Mouse (Mus musculus) left cerebral cortex, postnatal 4 days (tissue): ENCODE measurements around the gene Rsph9. TPM values are rescaled to one million over a fixed set of nuclear protein-coding genes. Genes with fewer than 3 reads are reported as not detected.

ENCODE experiments used
- DNase-seq: peaks from one replicate; pipeline ENCODE4 v3.0.0-alpha.2; 2022
- intact Hi-C: fragments of 180-260 bp; cut with DNase I; formaldehyde crosslinking; loops from one replicate; pipeline ENCODE4 v1.15.1; 2025
- total RNA-seq, 2 experiments: library from RNA; stranded (reverse); gene quantifications; 2 replicates each; pipeline ENCODE4 v1.2.3; 2021

Gene Rsph9
- total RNA-seq, 2 experiments from 2014 or later = 40.0 to 43.8 TPM

DNA sequence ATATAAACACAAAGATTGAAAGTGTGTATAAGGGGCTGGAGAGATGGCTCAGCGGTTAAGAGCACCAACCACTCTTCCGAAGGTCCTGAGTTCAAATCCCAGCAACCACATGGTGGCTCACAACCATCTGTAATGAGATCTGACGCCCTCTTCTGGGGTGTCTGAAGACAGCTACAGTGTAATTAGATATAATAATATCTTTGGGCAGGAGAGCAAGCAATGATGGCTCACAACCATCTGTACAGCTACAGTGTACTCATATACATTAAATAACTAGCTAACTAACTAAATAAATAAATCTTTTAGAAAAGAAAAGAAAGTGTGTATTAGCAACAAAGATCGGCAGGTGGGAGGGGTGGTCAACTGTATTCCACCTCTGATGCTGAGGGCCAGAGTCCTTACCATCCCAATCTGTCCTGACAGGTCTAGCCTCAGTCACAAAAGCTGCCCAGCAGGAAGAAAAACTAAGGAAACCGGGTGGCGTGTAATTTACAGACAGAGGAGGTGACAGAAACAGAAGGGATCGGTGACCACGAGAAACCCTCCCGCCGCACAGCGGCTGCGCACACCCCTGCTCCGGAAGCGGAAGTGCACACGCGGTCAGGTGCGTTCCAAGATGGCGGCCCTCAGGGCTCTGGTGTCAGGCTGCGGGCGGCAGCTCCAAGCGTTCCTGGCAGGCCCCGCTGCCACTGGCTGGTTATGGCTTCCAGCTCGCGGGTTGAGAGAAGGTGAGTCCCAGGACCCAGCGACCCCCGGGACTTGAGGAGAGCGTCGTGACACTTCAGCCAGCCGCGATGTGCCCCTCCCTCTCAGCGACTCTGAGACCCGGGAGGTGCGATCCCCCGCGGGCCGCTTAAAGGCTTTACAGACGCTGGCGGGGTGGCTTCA is 33.4 kb downstream of the Rsph9 start, which contains the start of gene Mrps18a:
TSS of gene Mrps18a (plus strand) at position 585 of the 888 bp plus-strand sequence.
- DNase-seq = peak; percentile 87
- intact Hi-C loops = no loop called here

DNA sequence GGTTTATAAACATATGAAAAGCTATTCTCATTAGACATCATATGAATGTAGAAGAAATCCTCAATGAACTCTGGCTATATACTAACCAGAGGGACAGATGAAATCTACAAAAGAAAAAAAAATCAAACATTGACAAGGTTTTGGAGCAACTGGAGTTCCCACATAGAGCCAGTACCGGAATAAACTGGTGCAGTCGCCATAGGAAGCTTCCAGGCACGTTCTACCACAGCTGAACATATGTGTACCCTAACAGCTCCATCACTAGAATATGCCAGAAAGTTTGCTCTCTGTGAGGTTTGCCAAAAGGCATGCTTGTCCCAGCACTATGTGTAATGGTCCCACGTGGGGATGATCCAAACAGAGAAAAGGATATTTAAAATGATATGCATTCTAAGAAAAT is 35.7 kb downstream of the Rsph9 start:
- intact Hi-C loops = no loop called here
- DNase-seq = no peak

DNA sequence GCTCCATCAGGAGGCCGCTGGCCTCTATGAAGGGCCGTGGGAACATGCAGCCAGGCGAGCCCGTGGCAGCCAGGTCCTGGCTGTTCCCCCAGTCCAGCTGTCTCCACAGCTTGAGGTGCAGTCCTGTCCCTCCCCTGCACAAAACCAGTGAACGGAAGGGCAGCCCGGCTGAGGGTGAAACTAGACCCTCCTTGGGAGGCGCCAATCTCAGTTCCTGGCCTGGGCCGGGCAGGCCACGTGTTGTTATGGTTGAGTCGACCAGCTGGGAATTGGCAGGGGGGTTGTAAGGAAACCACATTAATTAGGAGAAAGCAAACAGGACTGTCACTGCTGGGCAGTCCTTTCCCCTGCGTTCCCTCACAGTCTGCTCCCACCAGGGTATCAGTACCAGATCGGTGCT is 39.5 kb downstream of the Rsph9 start:
- intact Hi-C loops = no loop called here
- peak; percentile 79 for DNase-seq

DNA sequence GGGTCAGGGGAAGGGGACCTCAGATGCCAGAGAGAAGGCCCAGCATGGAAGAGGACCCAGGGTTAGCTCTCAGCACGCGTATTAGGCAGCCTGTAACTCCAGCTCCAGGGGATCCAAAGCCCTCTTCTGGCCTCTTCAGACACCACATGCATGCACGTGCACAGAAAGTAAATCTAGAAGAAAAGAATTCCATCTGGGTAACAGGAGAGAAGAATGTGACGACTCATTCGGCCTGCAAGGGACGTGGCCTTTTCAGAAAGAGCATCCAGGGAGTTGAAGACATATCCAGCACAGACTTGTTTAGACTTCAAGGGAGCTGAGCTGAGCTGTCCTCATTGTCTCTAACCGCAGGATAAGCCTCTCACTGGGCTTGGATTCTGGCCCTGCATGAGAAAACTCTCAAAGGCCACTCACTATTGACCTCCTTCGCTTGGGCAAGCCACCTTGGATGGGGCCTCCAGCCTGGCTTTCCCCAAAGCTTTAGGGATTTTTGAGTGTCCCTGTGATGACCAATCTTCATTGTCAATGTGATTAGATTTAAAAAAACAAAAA is 41.3 kb downstream of the Rsph9 start:
- DNase-seq = no peak
- intact Hi-C loops = no loop called here

DNA sequence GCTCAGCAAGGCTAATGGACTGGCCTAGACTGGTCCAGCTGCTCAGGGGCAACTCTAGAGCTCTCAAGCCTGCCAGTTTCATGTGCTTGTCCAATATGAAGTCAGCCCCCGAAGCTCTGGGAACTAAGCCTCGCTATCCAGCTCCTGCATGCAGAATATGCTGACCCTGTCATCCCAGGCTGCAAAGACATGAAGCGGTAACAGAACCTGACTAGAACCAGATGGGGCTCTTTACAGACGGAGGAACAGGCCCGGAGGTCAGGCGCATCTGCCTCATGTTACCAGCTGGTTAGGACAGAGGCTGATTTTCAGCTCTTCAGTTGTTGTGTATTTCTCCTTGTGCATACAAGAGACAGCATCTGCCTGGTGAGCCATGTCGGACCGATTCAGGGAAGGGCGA is 42.1 kb downstream of the Rsph9 start:
- DNase-seq = no peak
- intact Hi-C loops = no loop called here

DNA sequence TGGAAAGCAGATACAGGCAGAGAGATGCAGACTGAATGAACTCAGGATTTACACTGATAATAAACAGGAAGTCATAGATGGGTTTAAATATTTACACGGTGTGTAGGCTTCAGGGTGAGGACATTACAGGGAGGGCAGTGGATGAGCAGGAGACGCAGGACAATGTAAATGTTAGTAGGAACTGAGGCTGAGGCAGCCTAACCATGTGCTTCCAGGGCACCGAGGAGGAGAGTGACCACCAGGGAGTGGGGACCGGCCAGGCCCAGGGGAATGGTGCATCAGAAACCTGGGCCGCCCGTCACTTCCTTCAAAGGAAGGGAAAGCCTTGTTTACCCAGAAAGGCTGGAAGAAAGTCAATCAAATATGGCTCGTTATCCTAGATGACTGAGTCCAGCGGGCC is 45.5 kb downstream of the Rsph9 start:
- intact Hi-C loops = no loop called here
- DNase-seq = no peak

DNA sequence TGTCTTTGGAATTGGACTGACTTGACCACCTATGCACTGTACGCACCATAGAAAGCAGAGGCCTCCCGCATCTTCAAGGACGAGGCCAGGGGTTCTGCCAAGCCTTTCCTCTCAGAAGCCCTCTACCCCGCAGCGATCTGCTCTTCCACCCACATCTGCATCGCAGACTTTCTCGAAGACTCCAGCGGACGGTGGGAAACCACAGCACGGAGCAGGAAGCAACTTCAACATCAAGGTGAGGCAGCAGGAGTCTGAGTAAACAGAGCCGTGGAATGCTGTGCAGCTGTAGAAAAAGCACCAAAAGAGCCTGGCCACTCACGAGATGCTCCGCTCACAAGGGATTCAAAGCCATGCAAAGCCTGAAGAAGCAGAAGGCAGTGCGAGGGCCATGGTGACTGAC is 52.1 kb downstream of the Rsph9 start:
- no peak for DNase-seq
- intact Hi-C loops = no loop called here

DNA sequence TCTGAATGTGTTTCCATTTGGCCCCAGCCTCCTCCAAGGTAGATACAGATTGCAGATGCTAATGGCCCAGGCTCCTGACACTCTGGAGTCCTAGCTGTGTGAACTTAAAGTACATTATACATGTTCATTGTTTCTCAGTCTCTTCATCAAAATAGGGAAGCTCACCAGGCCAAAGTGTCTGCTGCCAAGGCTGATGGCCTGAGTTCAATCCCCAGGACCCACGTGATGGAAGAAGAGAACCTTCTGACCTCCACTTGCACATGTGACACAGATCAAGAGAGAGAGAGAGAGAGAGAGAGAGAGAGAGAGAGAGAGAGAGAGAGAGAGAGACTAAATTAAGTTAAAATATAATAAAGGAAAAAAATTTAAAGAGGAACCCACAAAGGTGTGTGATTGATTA is 52.7 kb downstream of the Rsph9 start:
- DNase-seq = no peak
- intact Hi-C loops = no loop called here

DNA sequence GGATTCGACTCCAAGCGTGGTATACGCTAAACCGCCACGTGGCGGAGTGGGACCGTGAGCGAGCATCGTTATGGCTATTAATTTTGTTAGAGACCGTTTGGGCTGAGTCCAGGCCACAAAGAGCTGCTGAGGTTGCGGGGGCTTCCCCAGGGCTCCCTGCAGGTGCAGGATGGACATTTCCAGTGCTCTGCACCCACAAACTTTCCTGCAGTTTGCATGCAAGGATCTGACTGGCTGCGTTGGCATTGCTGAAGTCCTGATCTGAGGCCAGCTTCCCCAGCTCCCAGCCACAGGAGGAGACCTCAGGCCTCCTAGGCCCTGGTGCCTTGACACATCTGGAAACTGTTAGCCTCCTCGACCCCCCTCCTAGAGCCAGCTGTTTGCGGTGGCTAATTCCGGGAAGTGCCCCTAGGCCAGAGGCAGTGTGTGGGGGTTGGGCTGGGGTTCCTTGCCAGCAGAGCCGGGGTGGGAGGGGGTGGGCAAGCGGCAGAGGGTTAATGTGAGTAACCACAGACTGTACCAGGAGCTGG is 57.6 kb downstream of the Rsph9 start:
- peak; percentile 19 for DNase-seq
- intact Hi-C loops = no loop called here

DNA sequence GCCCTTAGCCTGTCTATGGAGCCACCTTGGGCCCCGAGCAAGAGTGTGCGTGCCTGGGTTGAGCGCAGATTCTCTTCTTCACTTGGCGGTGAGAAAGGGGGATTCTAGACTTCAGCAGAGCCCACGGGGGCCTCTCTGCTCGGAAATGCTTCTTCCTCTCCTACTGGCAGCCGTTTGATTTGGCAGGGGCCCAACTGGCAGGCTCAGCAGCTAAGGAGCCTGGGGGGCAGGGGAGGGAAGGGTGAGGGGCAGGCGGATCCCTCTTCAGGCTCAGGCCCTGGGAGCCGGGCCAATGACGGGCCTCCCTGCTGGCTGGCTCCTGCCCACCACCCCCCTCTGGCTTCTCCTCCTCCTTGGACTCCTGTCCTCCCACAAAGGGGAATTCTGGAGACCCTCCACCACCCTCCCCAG is 59.9 kb downstream of the Rsph9 start:
- peak; percentile 99 for DNase-seq
- intact Hi-C loops = no loop called here

DNA sequence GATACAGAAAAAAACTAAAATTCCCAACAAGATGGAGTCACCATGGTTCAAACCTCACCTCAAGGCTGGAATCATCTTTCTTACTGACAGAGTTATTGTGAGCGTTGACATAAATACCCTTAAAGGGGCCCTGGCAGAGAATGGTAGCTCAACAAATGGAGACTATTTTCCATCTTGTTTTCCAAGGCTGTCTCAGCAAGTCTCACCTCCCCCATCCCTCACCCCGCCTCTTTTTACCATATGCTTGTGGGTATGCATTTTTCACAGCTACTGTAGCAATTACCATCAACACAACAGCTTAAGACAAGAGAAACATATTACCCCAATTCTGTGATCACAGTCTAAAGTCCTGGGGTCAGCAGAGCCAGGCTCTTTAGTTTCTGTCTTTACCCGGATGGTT is 60.6 kb downstream of the Rsph9 start:
- intact Hi-C loops = no loop called here
- DNase-seq = no peak

DNA sequence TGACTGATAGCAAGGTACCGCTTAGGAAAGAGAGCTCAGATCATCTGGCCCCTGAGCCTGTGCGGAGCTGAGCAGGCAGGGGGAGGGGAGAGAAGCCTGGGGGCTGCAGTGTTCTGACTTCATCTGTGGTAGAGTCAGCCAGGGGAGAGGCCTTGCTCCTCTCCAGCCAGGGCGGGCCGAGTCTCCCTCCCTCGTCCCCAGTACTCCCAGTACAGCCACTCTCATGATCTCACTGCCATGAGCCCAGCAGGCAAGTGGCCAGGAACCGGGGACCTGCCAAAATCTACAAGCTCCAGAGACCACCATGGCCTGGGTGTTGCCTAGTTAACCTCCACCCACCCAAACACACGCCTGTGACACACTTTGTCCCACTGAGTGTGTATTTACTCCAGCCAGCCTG is 62.4 kb downstream of the Rsph9 start:
- intact Hi-C loops = no loop called here
- peak; percentile 32 for DNase-seq

DNA sequence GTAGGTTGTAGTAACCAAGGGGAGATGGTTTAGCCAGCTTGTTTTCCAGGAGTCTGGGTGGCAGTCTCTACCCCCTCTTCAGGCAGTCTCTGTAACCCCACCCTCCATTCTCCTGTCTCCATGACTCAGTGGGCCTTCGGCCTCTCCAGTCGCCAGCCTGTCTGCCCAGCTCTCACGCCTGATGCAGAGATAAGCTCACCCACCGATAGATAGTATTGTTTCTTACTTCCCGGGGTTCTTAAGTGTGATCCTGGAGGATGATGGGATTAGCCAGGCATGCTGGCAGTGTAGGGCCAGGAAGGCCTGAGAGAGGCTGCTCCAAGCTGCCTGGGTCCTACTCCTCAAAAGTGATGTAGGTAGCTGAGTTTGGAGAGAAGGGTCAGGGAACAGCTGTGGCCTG is 63.0 kb downstream of the Rsph9 start:
- intact Hi-C loops = no loop called here
- DNase-seq = no peak

DNA sequence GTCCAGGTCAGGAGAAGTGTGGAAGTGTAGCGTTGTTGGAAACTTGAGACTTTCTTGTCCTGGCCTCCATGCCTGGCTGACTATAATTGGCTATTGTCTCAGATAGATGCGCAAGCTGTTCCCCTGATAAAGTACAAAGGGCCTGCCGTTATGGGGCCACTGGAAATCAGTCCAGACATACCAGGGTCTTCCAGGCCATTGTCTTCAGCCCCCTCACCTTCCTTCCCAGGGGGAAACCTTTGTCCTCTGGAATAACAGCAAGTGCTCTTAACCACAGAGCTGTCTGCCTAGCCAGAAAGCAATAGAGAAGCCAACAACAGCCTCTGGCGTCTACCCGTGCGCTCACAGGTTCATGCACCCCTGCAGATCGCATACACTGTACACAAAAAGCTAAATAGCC is 63.6 kb downstream of the Rsph9 start:
- intact Hi-C loops = no loop called here
- no peak for DNase-seq

DNA sequence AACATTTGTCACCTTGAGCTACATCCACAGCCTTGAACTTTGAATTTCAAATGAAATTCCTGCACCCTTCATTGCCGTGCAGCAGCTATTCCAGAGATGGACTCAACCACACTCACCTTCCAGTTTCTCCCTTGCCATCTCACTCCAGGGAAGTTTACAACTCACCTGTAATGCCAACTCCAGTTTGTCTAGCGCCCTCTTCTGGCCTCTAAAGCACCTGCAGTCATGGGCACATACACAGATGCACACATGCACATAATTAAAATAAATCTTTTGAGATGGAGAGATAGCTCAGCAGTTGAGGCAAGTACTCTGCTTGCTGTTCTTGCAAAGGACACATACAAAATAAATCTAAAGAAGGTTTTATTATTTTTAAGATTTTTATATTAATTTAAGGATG is 65.0 kb downstream of the Rsph9 start:
- intact Hi-C loops = no loop called here
- DNase-seq = no peak

DNA sequence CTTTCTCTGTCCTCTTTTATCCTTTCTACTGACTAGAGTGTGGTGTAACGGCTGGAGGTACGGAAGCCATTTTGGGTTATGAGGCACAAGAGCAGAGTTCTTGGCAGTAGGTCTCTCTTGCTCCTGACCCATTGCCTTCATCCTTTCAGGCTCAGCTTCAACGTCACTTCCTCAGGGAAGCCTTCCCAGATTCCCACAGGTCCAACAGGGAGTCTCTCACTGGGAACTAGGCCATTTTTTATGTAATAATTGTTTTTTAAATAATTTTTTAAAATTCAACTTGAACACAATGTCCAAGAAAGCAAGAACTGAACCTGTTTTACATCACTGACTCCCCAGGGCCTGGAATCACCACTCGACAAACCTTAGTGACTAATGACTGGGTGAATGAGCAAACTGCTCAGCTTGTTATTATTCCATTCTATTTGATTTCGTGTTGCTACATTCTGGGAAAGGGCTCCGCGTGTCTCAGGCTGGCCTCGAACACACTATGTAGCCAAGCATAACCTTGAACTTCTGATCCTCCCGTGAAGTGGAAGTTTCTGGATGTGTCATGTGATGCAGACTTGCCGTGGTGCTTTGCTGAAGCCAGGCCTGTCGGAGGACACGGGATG is 66.0 kb downstream of the Rsph9 start:
- intact Hi-C loops = no loop called here
- no peak for DNase-seq

DNA sequence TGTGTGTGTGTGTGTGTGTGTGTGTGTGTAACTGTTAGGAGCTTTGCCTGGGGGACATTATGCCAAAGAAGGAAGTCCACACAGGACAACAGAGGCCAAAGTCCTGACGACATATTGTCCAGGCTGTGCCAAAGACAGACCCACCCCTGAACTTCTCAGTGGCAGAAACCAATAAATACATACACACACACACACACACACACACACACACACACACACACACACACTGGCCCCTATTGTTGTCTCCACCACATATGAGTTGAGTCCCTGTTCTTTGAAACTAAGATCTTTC is 67.8 kb downstream of the Rsph9 start:
- no peak for DNase-seq
- intact Hi-C loops = no loop called here

DNA sequence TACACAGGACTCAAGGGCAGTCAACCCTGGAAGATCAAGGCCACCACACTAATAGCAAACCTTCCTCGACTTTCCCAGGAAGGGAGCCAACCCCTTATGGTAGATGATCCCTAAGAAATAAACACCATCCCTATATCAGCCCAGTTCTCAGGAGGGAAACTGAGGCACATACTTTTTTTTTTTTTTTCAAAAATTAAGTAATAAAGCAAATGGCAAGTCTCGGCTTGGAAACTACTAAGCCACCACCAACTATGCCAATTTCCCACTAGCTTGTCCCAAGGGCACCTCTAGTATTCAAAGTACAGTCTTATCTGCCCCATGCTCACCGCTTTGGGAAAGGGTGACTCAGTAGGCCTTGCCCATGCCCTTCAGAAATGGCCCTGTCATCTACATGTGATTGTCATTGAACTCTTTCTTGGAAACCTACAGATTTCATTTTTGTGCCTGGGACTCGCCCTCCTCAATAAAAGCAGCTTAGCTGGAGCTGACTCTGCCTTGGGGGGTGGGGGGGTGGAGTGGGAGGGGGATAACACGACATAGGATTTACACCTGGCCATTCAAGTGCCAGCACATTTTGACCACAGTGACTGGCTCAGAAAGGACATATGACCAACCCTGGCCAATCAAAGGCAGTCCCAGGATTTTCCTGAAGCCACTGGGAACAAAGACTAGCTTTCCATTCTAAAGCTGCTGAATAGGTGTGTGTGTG is 68.3 kb downstream of the Rsph9 start:
- DNase-seq = no peak
- intact Hi-C loops = no loop called here

DNA sequence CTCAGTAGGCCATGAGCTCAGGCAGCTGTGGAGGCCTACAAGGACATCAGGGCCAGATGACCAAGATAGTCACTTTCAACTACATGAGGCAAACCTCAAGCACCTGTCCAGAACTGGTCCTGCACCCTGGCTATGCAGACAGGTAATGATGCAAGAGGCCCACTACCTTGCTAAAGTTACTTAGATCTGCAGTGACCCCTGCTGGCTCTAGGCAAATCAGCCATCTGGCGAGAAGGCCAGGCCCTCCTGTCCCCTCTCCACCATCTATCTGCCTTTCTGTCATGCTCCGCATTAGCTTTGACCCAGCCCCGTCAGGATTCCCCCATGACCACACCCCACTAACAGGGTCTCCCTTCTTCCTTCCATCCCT is 68.9 kb downstream of the Rsph9 start:
- intact Hi-C loops = no loop called here
- DNase-seq = no peak

DNA sequence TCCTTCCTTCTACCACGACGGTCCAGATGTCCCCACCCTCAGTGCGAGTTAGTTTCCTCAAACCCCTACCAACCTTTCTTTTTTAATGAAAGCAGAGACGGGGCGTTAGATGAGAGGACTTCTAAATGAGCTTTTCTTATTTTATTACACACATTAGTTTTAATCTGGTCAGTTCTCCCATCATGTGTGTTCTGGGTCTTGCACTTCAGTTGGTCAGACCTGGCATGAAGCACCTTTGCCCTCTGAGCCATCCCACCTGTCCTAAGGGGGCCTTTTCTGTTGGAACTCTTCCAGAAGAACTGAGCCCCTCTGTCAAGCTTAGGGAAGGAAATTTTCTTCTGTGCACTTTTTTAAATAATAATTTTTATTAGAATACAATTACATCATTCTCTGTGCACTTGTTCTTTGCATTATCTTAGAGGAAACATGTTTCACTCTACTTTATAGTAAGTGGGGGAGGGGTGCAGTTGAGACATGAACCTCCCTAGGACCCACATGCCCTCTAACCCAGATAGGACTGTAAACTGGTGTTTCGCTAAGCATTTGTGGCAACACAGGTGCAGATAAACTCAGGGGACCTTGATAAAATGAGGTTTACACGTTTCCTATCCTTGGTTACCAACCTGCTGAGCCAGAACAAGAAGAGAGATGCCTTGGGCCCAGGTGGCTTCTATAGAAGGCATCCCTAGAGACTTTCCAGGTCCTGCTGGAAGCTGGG is 69.5 kb downstream of the Rsph9 start:
- intact Hi-C loops = no loop called here
- no peak for DNase-seq

DNA sequence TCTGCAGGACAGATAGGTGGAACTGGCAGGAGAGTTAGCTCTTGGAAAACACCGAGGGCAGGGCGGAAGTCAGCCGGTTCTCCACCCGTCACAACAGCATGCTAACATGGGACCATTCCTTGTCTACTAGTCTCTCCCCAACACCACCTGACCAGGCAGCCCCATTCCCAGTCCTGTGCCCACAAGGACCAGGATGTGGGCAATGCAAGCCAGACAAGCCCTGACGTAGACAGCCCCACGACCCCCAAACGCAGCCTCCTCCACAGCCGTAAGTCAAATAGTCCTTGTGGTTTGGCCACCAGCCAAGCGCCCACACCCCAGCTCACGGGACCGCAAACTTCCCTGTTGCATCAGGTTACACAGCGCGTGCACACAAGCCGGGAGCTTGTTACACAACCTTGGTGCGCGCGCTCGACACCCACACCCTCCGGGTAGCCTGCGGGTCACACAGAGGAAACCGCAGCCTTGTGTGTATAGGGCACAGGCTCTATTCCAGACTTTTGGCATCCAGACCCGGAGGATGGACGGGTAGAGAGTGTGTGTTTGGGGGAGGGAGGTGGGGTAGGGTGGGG is 70.2 kb downstream of the Rsph9 start:
- DNase-seq = no peak
- intact Hi-C loops = no loop called here
